Mouse (Mus musculus): ENCODE results near the gene C1ql1.
A peak's percentile ranks its signal among the peaks of the same experiment; 100 is the strongest.
"Not testable (repeated sequence)": the region's sequence is repeated elsewhere in the genome, so short reads cannot be mapped to it uniquely, and the experiment has no call there.

Gene C1ql1

DNA sequence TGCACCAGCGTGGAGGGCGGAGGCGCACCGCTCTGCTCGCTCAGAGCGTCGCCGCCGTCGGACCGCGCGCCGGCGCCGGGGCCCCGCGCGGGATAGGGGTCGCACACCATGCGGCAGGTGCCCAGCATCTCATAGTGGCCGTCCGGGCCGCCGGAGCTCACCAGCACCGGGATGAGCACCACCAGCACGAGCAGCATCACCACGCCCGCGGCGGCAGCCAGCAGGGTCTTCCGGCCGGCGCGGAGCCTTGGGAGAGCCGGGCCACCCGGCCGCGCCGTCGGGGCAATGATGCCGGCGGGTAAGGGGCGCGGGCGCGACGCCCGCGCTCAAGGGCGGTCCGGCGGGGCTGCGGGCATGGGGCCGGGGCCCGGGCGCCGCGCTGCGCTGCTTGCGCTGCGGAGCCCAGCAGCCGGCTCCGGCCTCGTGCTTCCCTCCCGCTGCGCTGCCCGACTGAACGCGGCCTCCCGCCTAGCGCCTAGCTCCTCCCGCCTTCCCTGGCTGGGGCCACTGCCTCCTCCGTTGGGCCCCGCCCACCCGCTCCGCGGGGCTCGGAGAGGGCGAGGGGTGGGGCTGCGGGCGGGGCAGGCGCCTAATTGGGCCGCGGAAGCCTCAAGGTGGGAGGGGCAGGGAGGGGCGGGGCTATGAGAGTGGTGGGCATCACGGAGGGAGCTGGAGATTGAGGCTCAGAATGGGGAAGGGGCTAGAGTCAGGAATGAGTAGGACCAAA lies at the start of gene C1ql1:
Gene C1ql1, minus strand, starts transcription at position 424 of the 727 bp plus-strand sequence.
- DNase-seq (ENCODE audit: inconsistent ontology term) = peak; percentile 96

GRCm38 (mm10) chr11:102994952-102995351 lies 48.5 kb upstream of the C1ql1 start:
- DNase-seq (ENCODE audit: inconsistent ontology term) = no peak

GRCm38 (mm10) chr11:102993420-102994029 lies 47.0 kb upstream of the C1ql1 start:
- peak; percentile 68 for DNase-seq (ENCODE audit: inconsistent ontology term)

- peak; percentile 83 for DNase-seq (ENCODE audit: inconsistent ontology term)
Measured at GRCm38 (mm10) chr11:102992940-102993339, 46.5 kb upstream of the C1ql1 start.

DNA sequence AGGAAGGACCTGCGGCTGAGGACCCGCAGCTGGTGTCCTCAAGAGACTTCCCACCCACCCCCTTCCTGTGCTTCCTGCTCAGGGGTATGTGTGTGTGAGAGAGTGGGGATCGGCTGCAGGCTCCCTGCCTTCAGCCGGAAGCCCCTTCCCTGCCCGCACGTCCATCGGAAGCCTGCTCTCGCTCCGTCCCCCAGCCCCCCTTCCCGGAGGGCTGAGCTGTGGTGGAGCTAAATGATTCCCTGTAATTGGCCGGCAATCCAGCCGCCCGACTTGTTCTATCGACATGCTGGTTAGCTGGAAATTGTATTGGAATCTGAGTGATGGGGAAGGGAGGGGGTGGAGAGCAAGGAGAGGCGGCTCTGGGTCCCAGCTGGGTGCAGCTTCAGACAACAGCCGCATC lies 45.2 kb upstream of the C1ql1 start:
- DNase-seq (ENCODE audit: inconsistent ontology term) = peak; percentile 61

GRCm38 (mm10) chr11:102990152-102990663 lies 43.7 kb upstream of the C1ql1 start:
- peak; percentile 76 for DNase-seq (ENCODE audit: inconsistent ontology term)

DNA sequence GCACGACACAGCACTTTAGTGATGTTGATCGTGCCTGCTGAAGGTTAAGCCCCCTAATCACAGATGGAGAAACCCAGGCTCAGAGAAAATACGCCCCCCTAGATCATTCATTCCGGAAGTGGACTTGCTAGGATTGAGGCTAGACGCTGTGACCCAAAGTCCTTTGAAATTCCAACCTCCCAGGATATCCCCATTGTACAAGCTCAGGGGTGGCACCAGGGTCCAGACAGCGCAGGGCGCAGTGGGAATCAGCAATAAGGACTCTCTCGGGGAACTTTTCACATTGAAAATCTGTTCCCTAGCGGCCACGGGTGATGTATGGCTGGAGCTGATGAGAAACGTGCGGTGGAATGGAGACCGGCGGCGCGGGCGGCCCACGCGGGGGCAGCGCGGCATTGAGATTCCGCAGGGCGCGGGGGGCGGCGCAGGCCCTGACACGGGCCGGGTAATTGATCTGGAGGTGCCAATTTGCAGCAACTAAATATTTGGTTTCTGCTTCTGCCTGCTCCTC lies 43.2 kb upstream of the C1ql1 start:
- DNase-seq (ENCODE audit: inconsistent ontology term) = no peak

DNA sequence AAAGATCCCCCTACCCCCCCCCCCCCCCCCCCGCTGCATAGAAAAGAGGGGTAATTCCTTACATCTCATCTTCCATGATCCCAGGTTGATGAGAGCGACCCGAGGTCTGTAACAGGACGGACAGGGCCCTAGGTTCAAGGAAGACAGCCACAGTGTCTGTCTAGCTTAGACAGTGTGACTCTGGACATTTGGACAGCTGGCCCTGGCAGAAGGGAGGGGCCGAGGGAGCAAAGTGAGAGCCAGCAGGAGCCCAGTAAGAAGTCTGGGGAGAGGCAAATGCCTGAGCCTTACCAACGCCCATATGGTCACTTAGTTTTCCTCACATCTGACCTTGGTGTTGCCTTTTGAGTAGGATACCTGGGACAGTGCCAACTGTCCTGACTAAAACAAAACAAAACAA lies 38.7 kb upstream of the C1ql1 start:
- peak; percentile 61 for DNase-seq (ENCODE audit: inconsistent ontology term)

- DNase-seq (ENCODE audit: inconsistent ontology term) = peak; percentile 95
Measured at GRCm38 (mm10) chr11:102984615-102985014, 38.1 kb upstream of the C1ql1 start.

GRCm38 (mm10) chr11:102984086-102984485 lies 37.6 kb upstream of the C1ql1 start:
- no peak for DNase-seq (ENCODE audit: inconsistent ontology term)

DNA sequence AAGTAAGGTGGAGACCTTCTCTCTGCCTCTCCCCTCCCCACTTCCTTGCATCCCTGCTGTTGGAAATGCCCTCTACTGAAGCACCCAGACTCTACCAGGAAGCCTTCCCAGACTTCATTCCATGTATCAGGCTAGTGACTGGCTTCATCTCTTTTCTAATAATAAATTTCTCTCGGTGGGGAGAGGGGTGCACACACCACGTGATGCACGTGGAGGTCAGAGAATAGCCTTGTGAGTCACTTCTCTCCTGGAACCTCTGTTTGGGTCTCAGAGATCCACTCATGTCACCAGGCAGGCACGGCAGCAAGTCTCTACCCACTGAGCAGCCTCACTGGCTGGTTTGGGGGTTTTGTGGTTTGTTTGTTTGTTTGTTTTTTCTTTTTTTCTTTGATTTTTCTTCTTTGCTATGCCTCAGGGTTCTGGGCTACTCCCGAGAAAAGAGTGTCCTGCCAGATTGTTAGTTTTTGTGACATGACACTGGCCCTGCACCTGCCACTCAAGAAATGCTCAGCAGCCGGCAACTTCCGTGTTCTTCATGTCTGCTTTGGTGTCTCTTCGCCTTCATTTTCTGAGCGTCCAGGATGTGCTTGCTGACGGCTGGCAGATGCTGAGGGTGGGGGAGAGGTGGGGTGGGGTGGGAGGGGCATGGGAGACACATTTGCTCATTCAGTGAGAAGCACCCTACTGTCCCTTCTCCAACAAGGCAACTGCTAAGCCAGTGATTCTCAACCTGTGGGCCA lies 34.8 kb upstream of the C1ql1 start:
- DNase-seq (ENCODE audit: inconsistent ontology term) = no peak

DNA sequence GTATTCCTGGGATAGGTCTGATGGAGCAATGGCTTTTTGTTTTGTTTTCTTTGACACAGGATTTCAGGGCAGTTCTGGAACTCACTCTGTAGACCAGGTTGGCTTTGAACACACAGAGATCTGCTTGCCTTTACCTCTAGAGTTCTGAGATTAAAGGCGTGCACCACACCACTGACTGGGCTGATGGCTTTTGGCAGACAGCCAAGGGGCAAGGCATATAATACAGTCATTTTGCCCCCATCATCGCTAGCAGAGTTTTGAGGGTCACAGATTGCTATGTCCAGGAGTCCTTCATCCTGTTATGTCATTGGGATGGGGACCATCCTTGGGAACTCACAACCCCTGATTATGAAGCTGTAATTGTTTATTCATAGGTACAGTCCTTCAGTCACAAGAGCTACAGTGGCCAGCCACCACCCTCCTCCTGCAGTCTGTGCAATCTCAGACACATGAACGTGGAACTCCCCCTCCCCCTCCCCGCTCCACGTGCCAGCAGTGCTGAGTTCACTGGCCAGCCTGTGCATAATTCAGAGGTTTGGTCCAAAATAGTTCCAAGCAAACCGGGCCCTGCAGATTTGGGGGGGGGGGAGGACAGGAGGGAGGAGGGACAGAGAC lies 31.7 kb upstream of the C1ql1 start:
- DNase-seq (ENCODE audit: inconsistent ontology term) = peak; percentile 53

- DNase-seq (ENCODE audit: inconsistent ontology term) = not testable (repeated sequence)
Measured at GRCm38 (mm10) chr11:102975966-102976365, 29.5 kb upstream of the C1ql1 start.

DNA sequence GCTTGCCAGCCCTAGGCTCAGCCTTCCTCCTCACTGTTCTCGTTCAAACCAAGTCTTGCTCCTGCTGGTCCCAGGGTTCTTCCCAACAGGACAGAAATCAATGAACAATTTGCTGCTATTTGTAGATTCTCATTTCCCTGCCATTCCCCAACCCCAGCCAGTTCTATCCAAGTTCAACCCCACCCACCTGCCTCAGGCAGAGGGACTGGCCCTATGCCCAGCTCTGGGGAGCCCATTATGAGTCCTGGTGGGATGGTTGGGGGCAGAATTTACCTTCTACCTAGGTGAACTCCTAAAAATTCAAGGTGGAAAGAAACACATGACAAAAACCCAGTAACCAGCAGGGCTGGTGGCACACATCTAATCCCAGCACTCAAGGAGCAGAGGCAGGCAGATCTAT lies 25.8 kb upstream of the C1ql1 start:
- DNase-seq (ENCODE audit: inconsistent ontology term) = no peak

DNA sequence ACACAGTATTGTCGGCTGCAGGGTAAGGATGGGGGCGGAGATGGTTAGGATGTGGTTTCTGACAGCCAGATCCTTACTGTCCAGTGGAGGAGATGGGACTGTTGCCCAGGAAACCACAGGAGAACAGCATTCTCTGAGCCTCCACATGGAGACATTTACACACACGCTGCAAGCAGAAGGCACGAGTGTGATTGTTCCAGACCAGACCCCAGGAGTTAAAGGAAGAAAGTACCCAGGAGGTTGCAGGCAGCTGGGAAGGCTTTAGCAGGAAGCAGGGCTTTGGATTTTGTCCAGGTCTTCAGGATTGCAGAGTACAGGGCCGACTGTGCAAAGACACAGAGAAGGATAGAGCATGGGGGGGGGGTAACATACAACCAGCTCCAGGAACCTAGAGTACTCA lies 25.1 kb upstream of the C1ql1 start:
- DNase-seq (ENCODE audit: inconsistent ontology term) = no peak

DNA sequence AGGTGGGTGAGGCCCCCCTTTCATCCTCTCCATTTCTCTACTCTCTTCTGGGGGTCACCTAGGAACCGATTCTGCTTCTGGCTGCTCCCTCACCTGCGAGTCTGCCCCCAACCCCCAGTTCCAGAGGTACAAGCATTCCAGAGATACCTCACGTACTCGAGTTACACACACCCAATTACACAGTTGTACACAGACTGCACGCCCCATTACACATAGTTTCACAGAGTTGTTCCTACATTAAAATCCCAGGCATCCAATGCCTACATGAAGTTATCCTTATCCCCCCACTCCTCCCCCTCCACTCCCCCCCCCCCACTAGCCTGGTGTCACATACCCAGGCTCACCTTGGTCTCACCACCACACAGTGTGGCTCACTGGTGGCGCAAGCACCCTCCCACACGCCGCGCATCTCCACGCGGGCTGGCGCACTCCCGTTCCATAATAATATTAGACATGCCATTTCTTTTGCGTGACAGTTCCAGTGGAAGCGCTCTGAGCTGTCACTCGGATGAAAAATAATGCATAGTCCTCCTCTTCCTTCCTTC lies 18.1 kb upstream of the C1ql1 start:
- no peak for DNase-seq (ENCODE audit: inconsistent ontology term)

DNA sequence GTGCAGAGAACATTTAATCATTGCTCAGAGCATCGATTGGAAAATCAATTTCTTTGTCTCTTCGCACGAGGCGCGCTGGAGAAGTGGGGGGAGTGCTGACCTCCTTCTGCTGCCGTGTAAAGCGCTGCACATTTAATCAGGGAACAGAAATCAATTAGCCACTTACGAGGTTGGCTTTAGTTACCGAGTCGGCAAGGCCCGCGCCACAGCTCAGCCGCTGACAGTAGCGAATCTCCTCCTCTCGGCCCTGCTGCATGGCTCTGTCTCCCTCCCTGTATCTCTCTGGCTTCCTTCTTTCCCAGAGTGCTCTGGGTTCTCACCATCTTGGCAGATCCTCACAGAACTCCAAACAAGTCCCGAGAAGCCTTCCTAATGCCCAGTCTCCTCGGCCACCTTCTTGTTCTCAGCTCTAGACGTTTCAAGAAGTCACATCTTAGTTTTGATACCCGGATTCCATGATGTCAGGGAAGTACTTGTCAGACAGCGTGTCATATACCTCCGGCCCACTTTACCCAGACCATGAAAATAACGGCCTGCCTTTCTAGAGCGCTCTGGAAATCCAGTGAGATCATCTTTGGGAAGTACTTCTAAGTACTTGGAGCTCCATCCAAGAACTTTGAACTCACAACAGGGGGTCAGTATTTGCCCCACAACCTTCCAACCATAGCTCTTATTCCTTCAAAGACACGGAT lies 17.5 kb upstream of the C1ql1 start:
- no peak for DNase-seq (ENCODE audit: inconsistent ontology term)

DNA sequence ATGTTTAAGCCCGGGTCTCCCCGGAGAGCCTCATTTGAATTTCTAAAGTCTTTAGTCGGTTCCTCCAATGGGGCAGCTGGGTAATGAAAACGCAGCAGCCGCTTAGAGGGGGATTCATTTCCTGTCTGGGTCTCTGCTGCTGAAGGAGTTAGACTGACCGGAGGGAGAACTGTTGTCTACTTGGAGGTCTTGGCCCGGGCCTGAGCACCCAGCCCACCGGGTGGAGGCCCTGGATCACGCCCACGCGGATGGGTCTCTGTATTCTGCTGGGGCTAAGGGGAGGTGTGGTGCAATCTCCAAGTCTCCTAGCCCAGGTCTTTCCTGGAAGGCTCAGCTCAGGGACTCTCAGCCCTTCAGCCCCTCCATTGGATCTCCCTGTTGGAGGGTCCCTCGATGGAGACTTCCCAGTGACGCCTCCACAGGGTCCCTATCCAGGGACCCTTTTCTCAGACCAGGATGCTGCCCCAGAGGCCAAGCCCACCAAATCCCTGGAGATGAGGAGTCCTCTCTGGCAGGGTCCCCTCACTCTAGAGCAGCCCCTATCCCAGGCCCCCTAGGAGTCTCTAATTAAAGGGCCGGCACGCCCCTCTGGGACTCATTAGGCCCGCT lies 16.9 kb upstream of the C1ql1 start:
- no peak for DNase-seq (ENCODE audit: inconsistent ontology term)

- no peak for DNase-seq (ENCODE audit: inconsistent ontology term)
Measured at GRCm38 (mm10) chr11:102962861-102963245, 16.4 kb upstream of the C1ql1 start.

- DNase-seq (ENCODE audit: inconsistent ontology term) = no peak
Measured at GRCm38 (mm10) chr11:102961082-102961481, 14.6 kb upstream of the C1ql1 start.

- no peak for DNase-seq (ENCODE audit: inconsistent ontology term)
Measured at GRCm38 (mm10) chr11:102958870-102959269, 12.4 kb upstream of the C1ql1 start.
